Mouse (Mus musculus): ENCODE measurements around the gene Tbx1. TPM values are rescaled to one million over a fixed set of nuclear protein-coding genes. Genes with fewer than 3 reads are reported as not detected.

Tbx1 gene
- polyA plus RNA-seq, 2 experiments = 8.7 to 12.1 TPM

- H3K36me3 ChIP-seq (ENCODE audit: control insufficient read depth, insufficient read depth, low read length) = no peaks in the 10 kb centered on the region
- H3K27me3 ChIP-seq (ENCODE audit: control insufficient read depth, insufficient read depth, low read length) = peaks cover 94% of the 10 kb centered on the region
- DNase-seq (ENCODE audit: low spot score) (no peak), ATAC-seq (ENCODE audit: low FRiP score, low read depth) (peak; percentile 23; the same call in 1 of the 2 replicates)
- H3K9me3 ChIP-seq (ENCODE audit: control insufficient read depth, low read length) = no peaks in the 10 kb centered on the region
- no peak overlapping the region for H3K27ac ChIP-seq (replicated peaks; ENCODE audit: low read depth, low read length)
- 3% methylated on average over 52 of the region's 57 CpGs for WGBS
- peak overlapping the region; percentile 77 for H3K4me2 ChIP-seq (replicated peaks; ENCODE audit: low read depth, low read length, severe bottlenecking)
- H3K4me3 ChIP-seq (replicated peaks; ENCODE audit: low read length) = peak overlapping the region; percentile 50
- H3K4me1 ChIP-seq (ENCODE audit: control insufficient read depth, insufficient read depth, low read length) = peaks cover 16% of the 10 kb centered on the region
- H3K9ac ChIP-seq (ENCODE audit: low read depth, low read length, severe bottlenecking) = 0 out of 2 replicates have a peak overlapping the region, but pooled peaks have one; percentile 31
- no peak for TF ChIP-seq POLR2A (IDR thresholded peaks at IDR 0.05; ENCODE audit: borderline replicate concordance, extremely low read depth, insufficient read depth, insufficient read length)
Observed at GRCm38 (mm10) chr16:18587847-18588737, 2.4 kb downstream of the Tbx1 start.

DNA sequence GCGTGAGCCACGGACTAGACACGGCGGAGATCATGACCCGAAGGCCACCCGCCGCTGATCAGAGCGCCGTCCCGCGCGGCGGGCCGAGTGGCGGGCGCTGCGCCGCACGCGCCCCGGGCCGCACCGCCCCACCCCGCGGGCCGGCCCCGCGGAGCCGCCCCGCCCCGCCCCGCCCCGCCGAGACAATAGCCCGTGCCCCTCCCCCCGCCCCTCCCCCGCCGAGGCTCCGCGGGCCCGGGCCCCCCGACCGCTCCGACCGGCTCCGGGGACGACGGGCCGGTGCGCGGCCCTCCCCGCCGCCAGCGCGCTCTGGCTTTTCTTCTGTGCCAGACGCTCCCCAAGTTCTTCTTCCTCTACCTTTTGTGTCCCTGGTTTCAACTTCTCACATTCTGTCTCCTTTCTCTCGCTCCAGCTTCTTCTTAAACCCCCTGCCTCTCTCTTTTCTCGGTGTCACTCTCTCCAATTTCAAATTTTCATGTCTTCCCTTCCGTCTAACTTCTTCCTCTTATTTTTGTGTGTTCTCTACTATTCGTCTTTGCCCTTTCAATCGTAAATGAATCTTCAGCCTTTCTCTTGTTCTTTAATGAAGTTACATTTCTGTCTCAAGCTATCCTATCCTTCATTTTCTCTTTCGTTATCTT, 3.4 kb downstream of the Tbx1 start:
- Histone ChIP-seq H3K36me3 (ENCODE audit: control insufficient read depth, insufficient read depth, low read length) (no peaks in the 10 kb centered on the region), H3K4me1 (ENCODE audit: control insufficient read depth, insufficient read depth, low read length) (peaks cover 23% of the 10 kb centered on the region), H3K9me3 (ENCODE audit: control insufficient read depth, low read length) (no peaks in the 10 kb centered on the region), H3K4me3 (replicated peaks; ENCODE audit: low read length) (peak overlapping the region; percentile 50), H3K27me3 (ENCODE audit: control insufficient read depth, insufficient read depth, low read length) (peaks cover 98% of the 10 kb centered on the region), H3K9ac (ENCODE audit: low read depth, low read length, severe bottlenecking) (peak overlapping the region; percentile 66), H3K4me2 (replicated peaks; ENCODE audit: low read depth, low read length, severe bottlenecking) (peak overlapping the region; percentile 77), H3K27ac (replicated peaks; ENCODE audit: low read depth, low read length) (no peak overlapping the region; the same call in 1 of the 2 replicates)
- ATAC-seq (ENCODE audit: low FRiP score, low read depth) = no peak; the same call in 1 of the 2 replicates
- 5% methylated on average over 10 of the region's 62 CpGs for WGBS
- no peak for DNase-seq (ENCODE audit: low spot score)
- TF ChIP-seq POLR2A (IDR thresholded peaks at IDR 0.05; ENCODE audit: borderline replicate concordance, extremely low read depth, insufficient read depth, insufficient read length) = no peak

- H3K4me1 ChIP-seq (ENCODE audit: control insufficient read depth, insufficient read depth, low read length) = peaks cover 21% of the 10 kb centered on the region
- no peak for DNase-seq (ENCODE audit: low spot score)
Observed at GRCm38 (mm10) chr16:18586076-18586905, 4.2 kb downstream of the Tbx1 start.

GRCm38 (mm10) chr16:18585676-18586075, 4.8 kb downstream of the Tbx1 start:
- 19% methylated on average over 10 of the region's 10 CpGs for WGBS
- Histone ChIP-seq H3K27ac (replicated peaks; ENCODE audit: low read depth, low read length) (no peak overlapping the region), H3K4me2 (replicated peaks; ENCODE audit: low read depth, low read length, severe bottlenecking) (peak overlapping the region; percentile 77), H3K27me3 (ENCODE audit: control insufficient read depth, insufficient read depth, low read length) (peaks cover 98% of the 10 kb centered on the region), H3K4me1 (ENCODE audit: control insufficient read depth, insufficient read depth, low read length) (peaks cover 17% of the 10 kb centered on the region), H3K9ac (ENCODE audit: low read depth, low read length, severe bottlenecking) (peak overlapping the region; percentile 66), H3K36me3 (ENCODE audit: control insufficient read depth, insufficient read depth, low read length) (no peaks in the 10 kb centered on the region), H3K9me3 (ENCODE audit: control insufficient read depth, low read length) (no peaks in the 10 kb centered on the region), H3K4me3 (replicated peaks; ENCODE audit: low read length) (peak overlapping the region; percentile 50)
- no peak for TF ChIP-seq POLR2A (IDR thresholded peaks at IDR 0.05; ENCODE audit: borderline replicate concordance, extremely low read depth, insufficient read depth, insufficient read length)
- DNase-seq (ENCODE audit: low spot score) = no peak
- ATAC-seq (ENCODE audit: low FRiP score, low read depth) = no peak

More at GRCm38 (mm10) chr16:18586076-18586905, 4.2 kb downstream of the Tbx1 start:
- Histone ChIP-seq H3K9me3 (ENCODE audit: control insufficient read depth, low read length) (no peaks in the 10 kb centered on the region), H3K27ac (replicated peaks; ENCODE audit: low read depth, low read length) (no peak overlapping the region; the same call in 1 of the 2 replicates), H3K9ac (ENCODE audit: low read depth, low read length, severe bottlenecking) (peak overlapping the region; percentile 66), H3K4me3 (replicated peaks; ENCODE audit: low read length) (peak overlapping the region; percentile 50), H3K36me3 (ENCODE audit: control insufficient read depth, insufficient read depth, low read length) (no peaks in the 10 kb centered on the region), H3K4me2 (replicated peaks; ENCODE audit: low read depth, low read length, severe bottlenecking) (peak overlapping the region; percentile 77), H3K27me3 (ENCODE audit: control insufficient read depth, insufficient read depth, low read length) (peaks cover 98% of the 10 kb centered on the region)
- no peak for ATAC-seq (ENCODE audit: low FRiP score, low read depth)
- TF ChIP-seq POLR2A (IDR thresholded peaks at IDR 0.05; ENCODE audit: borderline replicate concordance, extremely low read depth, insufficient read depth, insufficient read length) = no peak
- WGBS = 3% methylated on average over 63 of the region's 83 CpGs

All from limb, embryonic 14.5 days (tissue).